In the genomic region with DNA sequence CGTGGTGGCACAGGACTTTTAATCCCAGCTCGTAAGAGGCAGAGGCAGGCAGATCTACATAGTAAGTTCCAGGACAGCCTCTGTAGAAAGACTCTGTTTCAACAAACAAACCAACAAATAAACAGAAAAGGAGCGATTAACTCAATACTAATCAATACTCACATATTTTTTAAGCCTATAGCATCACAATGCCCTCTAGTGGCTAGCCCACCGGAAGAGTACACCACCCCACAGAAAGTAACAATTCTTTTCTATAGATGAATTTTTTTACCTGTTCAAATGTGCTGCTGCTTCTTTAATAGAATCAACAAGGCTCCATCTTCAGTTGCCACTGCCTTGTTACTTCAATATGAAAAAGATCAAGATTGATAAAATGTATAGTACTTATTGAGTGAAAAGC, we compare ENCODE assay signal across 15 mouse cellular contexts.
DNase-seq lines count a peak whose midpoint lies in the region; ATAC-seq and TF ChIP-seq lines count a peak whose summit lies in the region.
"Had no signal": no experiment of that assay in that cellular context is flagged by ENCODE, and none has a peak within 500 bp of the region (broad histone marks: within the 10 kb centered on the region; RNA-seq: fewer than 3 reads in every experiment).

No protein-coding gene starts in this region.

- DNase-seq in gastrocnemius, adult 2 months, result no peak
- no peak for DNase-seq in gastrocnemius, postnatal 10 days
- DNase-seq in liver, postnatal 0 days, result no peak
- no peak for DNase-seq in liver, embryonic 11.5 days (ENCODE audit: low spot score)
- DNase-seq in B cell, adult 2 months, result peak; percentile 42 to 52
- no peak for DNase-seq in Patski (ENCODE audit: low read depth, low spot score)
- DNase-seq in ovary, adult 18-20 months (ENCODE audit: low spot score), result no peak
- DNase-seq: adrenal gland, postnatal 14 days; cerebellum, postnatal 36 days; kidney, postnatal 14 days; thymus, postnatal 25 days had no signal

- TF ChIP-seq EP300 in liver, postnatal 0 days (IDR thresholded peaks at IDR 0.05; ENCODE audit: low read depth), result no peak

- CTCF ChIA-PET in Patski (lab: Charles Lee), result no interaction called here

- intact Hi-C loops in gastrocnemius, adult 2 months (cut with DNase I), result no loop called here

- no peak overlapping the region for H3K9ac ChIP-seq in liver, postnatal 0 days (replicated peaks)
- H3K9ac ChIP-seq in liver, embryonic 11.5 days (ENCODE audit: low read depth, low read length), result no peak overlapping the region
- H3K9ac ChIP-seq: embryonic facial prominence, embryonic 12.5 days; lung, embryonic 15.5 days had no signal

- no peak overlapping the region for H3K27ac ChIP-seq in gastrocnemius, adult 2 months
- no peak overlapping the region for H3K27ac ChIP-seq in liver, postnatal 0 days (ENCODE audit: low read depth)
- H3K27ac ChIP-seq in liver, embryonic 11.5 days (ENCODE audit: low read depth, low read length), result no peak overlapping the region
- H3K27ac ChIP-seq: embryonic facial prominence, embryonic 12.5 days; forebrain, embryonic 10.5 days; lung, embryonic 15.5 days had no signal

- POLR2A ChIA-PET in Patski (lab: Charles Lee), result no interaction called here

- ATAC-seq in liver, postnatal 0 days, result no peak
- no peak for ATAC-seq in liver, embryonic 11.5 days (replicated peaks; ENCODE audit: low FRiP score)
- ATAC-seq in Patski, result no peak

- H3K4me1 ChIP-seq in liver, postnatal 0 days (ENCODE audit: insufficient read depth), result peaks cover 3% of the 10 kb centered on the region; the same call in 1 of the 2 replicates
- no peaks in the 10 kb centered on the region; the same call in 1 of the 2 replicates for H3K4me1 ChIP-seq in liver, embryonic 11.5 days (replicated peaks; ENCODE audit: control insufficient read depth, insufficient read depth, low read length)
- H3K4me1 ChIP-seq: embryonic facial prominence, embryonic 12.5 days; forebrain, embryonic 10.5 days; lung, embryonic 15.5 days had no signal

- 55% methylated on average over 4 of the region's 4 CpGs for WGBS in liver, postnatal 0 days (ENCODE audit: insufficient replicate concordance)
- 65% methylated on average over 4 of the region's 4 CpGs for WGBS in liver, embryonic 11.5 days

- no peak overlapping the region for H3K4me3 ChIP-seq in gastrocnemius, adult 2 months
- no peak overlapping the region for H3K4me3 ChIP-seq in liver, postnatal 0 days (ENCODE audit: low read depth, low read length)
- H3K4me3 ChIP-seq in liver, embryonic 11.5 days (ENCODE audit: low read depth, low read length), result no peak overlapping the region
- H3K4me3 ChIP-seq: embryonic facial prominence, embryonic 12.5 days; forebrain, embryonic 10.5 days; lung, embryonic 15.5 days had no signal

- in situ Hi-C loops in Patski (cut with MboI; ENCODE audit: low pct_unique_long_range_greater_than_20kb), result loop anchor here (25.0 kb wide), 2 partner anchors 299 to 424 kb away; no protein-coding TSS in a partner anchor

- H3K36me3 ChIP-seq in liver, postnatal 0 days (replicated peaks; ENCODE audit: insufficient read depth, low read length), result no peaks in the 10 kb centered on the region
- no peaks in the 10 kb centered on the region for H3K36me3 ChIP-seq in liver, embryonic 11.5 days (ENCODE audit: control insufficient read depth, insufficient read depth, low read length)
- H3K36me3 ChIP-seq: embryonic facial prominence, embryonic 12.5 days; forebrain, embryonic 10.5 days; lung, embryonic 15.5 days had no signal

- no peaks in the 10 kb centered on the region for H3K9me3 ChIP-seq in liver, postnatal 0 days (ENCODE audit: low read length)
- no peaks in the 10 kb centered on the region for H3K9me3 ChIP-seq in liver, embryonic 11.5 days (ENCODE audit: control insufficient read depth, low read length)
- H3K9me3 ChIP-seq: embryonic facial prominence, embryonic 12.5 days; forebrain, embryonic 10.5 days; lung, embryonic 15.5 days had no signal

- H3K27me3 ChIP-seq in liver, postnatal 0 days (ENCODE audit: insufficient read depth, low read length), result no peaks in the 10 kb centered on the region
- H3K27me3 ChIP-seq in liver, embryonic 11.5 days (replicated peaks; ENCODE audit: control insufficient read depth, insufficient read depth, low read length), result no peaks in the 10 kb centered on the region
- H3K27me3 ChIP-seq in Patski, result peaks cover 29% of the 10 kb centered on the region
- H3K27me3 ChIP-seq: embryonic facial prominence, embryonic 12.5 days; lung, embryonic 15.5 days had no signal

- peak; percentile 34; the same call in 1 of the 2 replicates for TF ChIP-seq CTCF in gastrocnemius, adult 2 months (IDR thresholded peaks at IDR 0.05)
- TF ChIP-seq CTCF in liver, postnatal 0 days (IDR thresholded peaks at IDR 0.05; ENCODE audit: low read depth), result peak; percentile 54
- TF ChIP-seq CTCF in Patski (IDR thresholded peaks at IDR 0.05), result peak; percentile 48

- no peak overlapping the region for H3K4me2 ChIP-seq in liver, postnatal 0 days (ENCODE audit: low read depth, low read length)
- H3K4me2 ChIP-seq in liver, embryonic 11.5 days, result no peak overlapping the region
- H3K4me2 ChIP-seq: embryonic facial prominence, embryonic 12.5 days; lung, embryonic 15.5 days; midbrain, embryonic 11.5 days had no signal

Comparison
In these comparisons a context has a peak if more than half of its experiments do, and no peak if none do; other contexts are left out.
1. DNase-seq: peak in B cell, adult 2 months (2 of 2); none in gastrocnemius, adult 2 months (single experiment), gastrocnemius, postnatal 10 days (single experiment), liver, postnatal 0 days (single experiment), liver, embryonic 11.5 days (single experiment), Patski (single experiment) and ovary, adult 18-20 months (single experiment).
2. Peak in every context shown above with its lines, with median percentiles within 50 percentile points of each other: CTCF ChIP-seq.